Mouse (Mus musculus): ENCODE data around the gene Tmprss6. TPM values are rescaled to one million over a fixed set of nuclear protein-coding genes. Genes with fewer than 3 reads are reported as not detected.

Gene Tmprss6
- polyA plus RNA-seq, 1 experiment from 2014 or later: 0.51 TPM

Other genes with a start within 250 kb of the Tmprss6 start
- 1.2 and 1.6 TPM in 2 replicates for gene Ncf4, start 223.8 kb downstream of the Tmprss6 start, polyA plus RNA-seq (2015; fragmentation: Nextera tagmentation; extraction: Ambion mirVana)
- 0.06 and 0.16 TPM in 2 replicates for gene Csf2rb2, start 162.9 kb downstream of the Tmprss6 start, polyA plus RNA-seq (2015; fragmentation: Nextera tagmentation; extraction: Ambion mirVana)
- 0.44 and 0.49 TPM in 2 replicates for gene Csf2rb, start 142.9 kb downstream of the Tmprss6 start, polyA plus RNA-seq (2015; fragmentation: Nextera tagmentation; extraction: Ambion mirVana)
- gene Tex33, start 72.7 kb downstream of the Tmprss6 start, polyA plus RNA-seq (2015; fragmentation: Nextera tagmentation; extraction: Ambion mirVana): 0.17 TPM in 1 of 2 replicates, not detected in the other
- gene Tst, start 62.7 kb downstream of the Tmprss6 start, polyA plus RNA-seq (2015; fragmentation: Nextera tagmentation; extraction: Ambion mirVana): 30.3 and 43.5 TPM in 2 replicates
- 5.1 and 5.2 TPM in 2 replicates for gene Mpst, start 62.2 kb downstream of the Tmprss6 start, polyA plus RNA-seq (2015; fragmentation: Nextera tagmentation; extraction: Ambion mirVana)
- 161 and 172 TPM in 2 replicates for gene Kctd17, start 40.1 kb downstream of the Tmprss6 start, polyA plus RNA-seq (2015; fragmentation: Nextera tagmentation; extraction: Ambion mirVana)
- 0.26 and 0.37 TPM in 2 replicates for gene Il2rb, start 26.6 kb upstream of the Tmprss6 start, polyA plus RNA-seq (2015; fragmentation: Nextera tagmentation; extraction: Ambion mirVana)
- gene C1qtnf6, start 62.8 kb upstream of the Tmprss6 start, polyA plus RNA-seq (2015; fragmentation: Nextera tagmentation; extraction: Ambion mirVana): 9.9 and 11.6 TPM in 2 replicates
- 0.95 and 1.1 TPM in 2 replicates for gene Sstr3, start 76.1 kb upstream of the Tmprss6 start, polyA plus RNA-seq (2015; fragmentation: Nextera tagmentation; extraction: Ambion mirVana)
- 4.0 and 5.7 TPM in 2 replicates for gene Rac2, start 104.1 kb upstream of the Tmprss6 start, polyA plus RNA-seq (2015; fragmentation: Nextera tagmentation; extraction: Ambion mirVana)
- gene Cyth4, start 128.4 kb upstream of the Tmprss6 start, polyA plus RNA-seq (2015; fragmentation: Nextera tagmentation; extraction: Ambion mirVana): 6.2 and 6.4 TPM in 2 replicates